Mouse (Mus musculus): Measurements from ENCODE around the gene Upf2.

- TF ChIP-seq CTCF (IDR thresholded peaks at IDR 0.05; ENCODE audit: extremely low read depth, insufficient read length, insufficient replicate concordance, low read depth, low read length), result no peak
- no peak for TF ChIP-seq POLR2A (IDR thresholded peaks at IDR 0.05; ENCODE audit: low read depth, low read length)
These were observed 27.5 kb upstream of the Upf2 start for GRCm38 (mm10) chr2:5923786-5924185.

Data from small intestine, adult 2 months (tissue).